Mouse (Mus musculus): ENCODE measurements around the gene Asb5.

DNA sequence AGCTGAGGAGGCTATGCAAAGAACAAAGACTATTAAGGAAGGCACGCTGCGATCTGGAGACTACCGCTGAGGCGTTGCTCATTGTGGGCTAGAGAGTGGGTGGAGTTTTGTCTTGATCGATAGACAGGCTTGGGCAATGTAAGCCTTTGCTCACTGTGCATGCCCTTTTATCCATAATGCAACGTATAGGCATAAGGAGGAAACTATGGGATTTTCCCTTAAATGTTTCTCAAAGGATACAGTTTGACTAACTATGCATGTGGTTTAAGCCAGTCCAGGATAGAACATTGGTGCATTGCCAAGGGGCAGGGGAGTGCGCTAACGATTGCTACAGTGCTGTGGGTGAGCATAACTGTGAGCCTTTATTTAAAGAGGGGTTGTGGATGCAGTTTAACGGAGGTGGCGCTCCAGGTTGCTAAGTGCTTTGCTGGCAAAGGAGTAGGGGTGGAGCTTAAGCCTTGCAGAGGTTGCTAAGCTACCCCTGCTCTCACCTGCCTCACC lies 20.1 kb upstream of the Asb5 start:
- TF ChIP-seq CTCF (IDR thresholded peaks at IDR 0.05; ENCODE audit: low read depth) = peak; percentile 19; the same call in 1 of the 2 replicates
- TF ChIP-seq EP300 (IDR thresholded peaks at IDR 0.05; ENCODE audit: low read depth) = no peak

Measured in liver, embryonic 14.5 days (tissue).